Mouse (Mus musculus) heart, adult 18-20 months (tissue): Measurements from ENCODE around the gene D430041D05Rik. TPM values are rescaled to one million over a fixed set of nuclear protein-coding genes. Genes with fewer than 3 reads are reported as not detected.
A peak's percentile ranks its signal among the peaks of the same experiment; 100 is the strongest.

Experiments
- DNase-seq, 2 experiments: peaks; one replicate each; pipeline ENCODE4 v3.0.0; 2021 to 2022; ENCODE audit warnings: mixed read lengths in 1 of 2
- total RNA-seq, 2 experiments: library from RNA; stranded (reverse); gene quantifications; 2 replicates each; pipeline ENCODE4 v1.2.3; 2021

Gene D430041D05Rik
- total RNA-seq, 2 experiments from 2014 or later, result 0.07 to 0.08 TPM

DNA sequence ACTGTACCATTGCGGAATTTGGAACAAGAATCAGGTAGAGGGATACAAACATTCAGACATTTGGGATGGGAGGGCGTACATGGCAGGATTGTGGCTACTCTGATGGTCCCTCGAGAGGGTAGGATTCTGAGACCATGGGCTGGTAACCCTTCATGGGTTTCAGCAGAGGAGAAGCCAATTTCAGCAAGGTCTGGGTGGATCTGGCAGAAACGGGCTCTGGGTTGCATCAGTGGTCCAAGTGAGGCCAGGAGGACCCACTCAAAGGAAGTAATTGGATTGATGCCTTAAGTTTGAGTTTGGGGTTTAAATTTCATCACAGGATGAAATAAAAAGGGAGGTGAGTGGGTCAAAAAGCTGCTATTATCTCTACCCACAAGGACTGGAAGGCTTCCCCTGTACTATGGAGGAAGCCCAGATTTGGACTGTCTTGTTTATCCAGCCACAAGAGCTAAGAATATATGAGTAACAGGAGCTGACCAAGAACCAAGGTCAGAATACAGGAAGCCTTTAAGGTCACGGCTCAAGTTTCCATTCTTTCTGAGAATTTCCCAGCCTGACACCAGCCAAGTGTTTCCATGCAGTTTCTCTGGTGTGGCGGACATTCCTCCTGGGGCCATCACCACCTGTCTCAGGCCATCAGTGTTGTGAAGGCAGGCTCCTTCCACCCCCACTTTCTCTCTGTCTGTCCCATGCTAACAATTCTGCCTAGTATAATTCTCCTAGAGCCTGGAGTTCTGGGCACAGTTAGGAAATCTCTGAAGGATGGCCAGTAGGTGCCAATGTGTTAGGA is 260.0 kb downstream of the D430041D05Rik start:
- no peak for DNase-seq

DNA sequence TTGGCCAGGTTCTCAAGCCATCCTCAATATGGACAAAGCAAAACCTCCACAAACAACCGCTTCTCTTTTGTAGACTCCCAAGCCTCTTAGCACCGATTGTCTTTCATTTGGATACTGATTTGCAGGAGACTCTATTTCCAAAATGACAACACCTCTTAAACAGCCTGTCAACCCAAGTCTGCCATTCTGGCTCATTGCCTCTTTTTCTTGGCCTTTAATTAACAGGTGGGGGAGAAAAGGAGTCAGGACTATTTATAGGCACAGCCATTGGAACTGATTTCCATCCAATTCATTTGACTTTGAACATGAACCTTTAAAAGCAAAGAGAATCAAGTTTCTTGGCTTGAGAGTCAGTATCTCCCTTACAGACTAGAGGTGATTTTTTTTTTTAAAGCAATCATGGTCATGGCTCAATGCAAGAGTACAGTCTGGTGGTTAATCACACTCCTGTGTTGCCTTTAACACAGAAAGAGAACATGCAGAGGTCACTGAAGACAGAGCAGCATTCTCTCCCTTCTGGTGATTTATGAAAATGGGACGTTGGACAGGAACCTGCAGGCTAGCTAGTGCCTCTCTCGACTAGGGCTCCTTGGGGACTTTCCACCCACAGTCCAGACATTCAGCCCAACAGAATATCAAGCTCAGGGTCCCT is 262.8 kb downstream of the D430041D05Rik start:
- DNase-seq, result no peak

- no peak for DNase-seq
These were observed 264.8 kb downstream of the D430041D05Rik start for GRCm38 (mm10) chr2:104145983-104146382.

DNA sequence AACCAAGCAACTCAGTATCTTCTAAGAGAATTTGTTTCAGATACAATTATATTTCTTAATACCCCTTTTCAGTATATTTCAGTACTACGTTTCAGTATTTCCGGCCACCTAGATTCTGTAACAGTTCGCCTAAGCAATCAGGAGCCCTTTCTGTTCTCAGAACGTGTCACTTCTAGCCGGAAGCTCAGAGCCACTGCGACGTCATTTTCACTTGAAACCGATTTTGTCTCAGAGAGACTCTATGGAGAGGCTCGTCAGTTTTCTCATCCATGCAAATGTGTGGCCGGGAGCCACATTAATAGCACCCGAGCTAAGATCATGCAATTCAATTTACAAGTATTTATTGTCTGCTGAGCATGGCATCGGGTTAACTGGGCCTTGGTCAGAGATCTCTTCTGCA is 266.8 kb downstream of the D430041D05Rik start:
- no peak for DNase-seq

DNA sequence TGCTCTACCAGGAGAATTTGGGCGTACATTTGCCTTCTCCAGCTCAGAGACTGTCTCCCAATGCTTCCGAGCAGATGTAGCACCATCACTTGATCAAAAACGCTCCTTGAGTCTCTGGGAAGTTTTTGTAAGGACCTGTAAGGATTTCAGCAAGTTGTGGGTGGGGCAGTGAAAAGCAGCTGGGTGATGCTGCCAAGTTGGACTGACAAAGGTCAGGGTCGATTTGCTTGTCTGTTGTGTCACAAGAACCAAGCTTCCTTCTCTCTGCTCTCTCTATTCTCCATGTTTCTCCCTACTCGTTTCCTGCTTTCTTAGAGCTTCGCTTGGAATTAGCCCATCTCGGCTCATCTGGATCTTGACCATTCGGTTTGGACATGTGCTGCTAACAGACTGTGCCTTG is 268.7 kb downstream of the D430041D05Rik start:
- no peak for DNase-seq

DNA sequence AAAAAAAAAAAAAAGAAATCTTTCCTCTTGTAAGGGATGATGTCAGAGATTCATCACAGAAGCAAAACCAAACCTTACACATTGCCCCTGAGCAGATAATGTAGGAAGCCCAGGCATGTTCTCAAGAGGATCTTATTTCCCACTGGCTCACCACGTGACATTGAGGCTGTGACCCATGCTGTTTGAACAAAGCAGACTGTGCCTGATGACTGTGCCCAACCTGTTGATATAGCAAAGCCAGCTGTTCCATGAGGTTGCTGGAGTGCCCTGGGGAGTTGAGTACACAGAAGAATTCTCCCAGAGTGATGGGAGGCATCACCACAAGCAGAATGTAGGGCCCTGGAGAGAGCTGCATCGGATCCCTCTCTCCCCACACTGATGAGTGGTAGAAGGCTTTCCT is 274.9 kb downstream of the D430041D05Rik start:
- DNase-seq, result no peak

DNA sequence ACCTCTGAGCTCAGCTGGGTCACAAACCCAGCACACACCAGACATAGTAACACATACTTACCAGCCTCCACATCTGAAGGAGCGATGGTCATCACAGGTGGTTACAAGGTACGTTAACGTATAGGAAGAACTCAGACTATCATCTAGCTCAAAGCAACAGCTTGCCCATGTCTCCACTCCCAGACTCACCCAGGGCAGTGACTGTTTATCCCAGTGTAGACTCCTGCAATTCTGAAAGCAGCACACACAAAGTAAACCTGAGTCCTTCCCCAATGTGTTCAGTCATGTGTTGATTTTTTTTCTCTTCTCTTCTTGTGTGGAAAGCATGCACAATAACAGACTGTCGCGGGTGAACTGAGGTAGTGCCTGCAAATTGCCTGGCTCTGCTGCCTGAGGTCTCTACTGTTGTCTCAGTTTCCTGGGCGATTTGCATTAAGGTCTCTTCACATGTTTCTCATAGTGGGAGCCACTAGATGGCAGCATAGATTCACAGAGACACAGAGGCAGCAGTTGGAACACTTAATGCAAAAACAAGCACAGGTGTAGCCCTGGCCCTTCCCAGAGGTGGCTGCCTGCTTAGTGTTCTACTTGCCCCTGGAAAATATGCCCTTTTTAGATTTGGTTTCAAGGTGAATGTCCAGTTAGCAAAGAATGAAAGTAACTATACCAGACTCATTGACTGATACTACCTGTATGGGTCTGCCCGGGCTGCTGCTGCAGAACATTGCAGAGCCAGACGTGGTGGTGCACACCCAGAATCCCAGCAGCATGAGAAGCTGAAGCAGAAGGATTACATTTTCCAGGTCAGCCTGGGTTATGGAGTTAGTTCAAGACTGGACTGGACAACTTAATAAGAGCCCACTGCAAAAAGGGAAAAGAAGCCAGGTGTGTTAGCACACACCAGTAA is 276.4 kb downstream of the D430041D05Rik start:
- peak; percentile 67 to 72 for DNase-seq

DNA sequence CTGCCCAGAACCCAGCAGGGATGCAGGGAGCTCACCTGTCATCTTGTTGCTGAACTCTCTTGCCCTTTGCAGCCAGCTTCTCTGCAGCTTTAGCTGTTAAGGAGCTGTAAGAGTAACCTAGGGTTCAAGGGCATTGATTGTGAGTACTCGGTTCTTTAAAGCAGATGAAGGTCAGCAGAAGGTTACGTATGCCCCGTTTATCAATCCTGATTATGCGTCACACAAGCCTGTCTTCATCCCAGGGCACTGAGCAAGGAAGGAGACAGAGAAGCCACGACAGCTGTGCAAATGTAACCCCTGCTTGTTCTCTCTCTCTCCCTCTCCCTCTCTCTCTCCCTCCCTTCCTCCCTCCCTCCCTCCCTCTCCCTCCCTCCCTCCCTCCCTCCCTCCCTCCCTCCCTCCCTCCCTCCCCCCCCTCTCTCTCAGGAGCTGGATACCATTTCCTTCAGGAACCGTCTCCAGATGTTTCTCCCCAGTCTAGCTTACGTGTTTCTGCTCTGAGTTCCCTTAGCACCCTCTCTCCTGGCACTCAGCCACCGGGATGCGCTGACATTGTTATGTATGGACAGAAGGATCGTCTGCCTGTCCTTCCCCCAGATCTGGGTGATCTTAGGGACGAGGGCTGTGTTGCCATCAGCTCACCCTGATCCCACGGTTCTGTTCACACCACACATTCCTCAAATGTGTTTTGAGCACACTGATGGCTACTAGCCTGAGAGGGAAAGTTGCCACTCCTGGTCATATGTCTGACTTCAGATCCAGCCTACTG is 277.6 kb downstream of the D430041D05Rik start:
- no peak for DNase-seq

GRCm38 (mm10) chr2:104132266-104132859 is 278.4 kb downstream of the D430041D05Rik start:
- no peak for DNase-seq

DNA sequence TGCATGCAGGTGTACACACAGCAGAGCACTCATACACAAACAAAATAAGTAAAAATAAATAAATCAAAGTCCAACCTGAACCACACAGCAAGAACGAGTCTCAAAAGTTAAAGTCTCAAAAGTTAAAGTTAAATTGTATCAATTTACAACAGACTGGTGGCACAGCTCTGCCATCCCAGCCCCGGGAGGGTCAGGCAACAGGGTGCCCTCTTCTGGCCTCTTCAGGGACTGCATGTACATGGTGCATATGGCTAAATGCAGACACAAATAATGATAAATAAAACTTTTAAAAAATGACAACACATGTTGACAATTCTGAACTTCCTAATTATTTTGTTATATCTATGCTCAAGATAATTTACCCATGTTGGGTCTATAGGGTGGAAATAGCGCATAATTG is 279.8 kb downstream of the D430041D05Rik start:
- DNase-seq, result peak; percentile 11 to 54

DNA sequence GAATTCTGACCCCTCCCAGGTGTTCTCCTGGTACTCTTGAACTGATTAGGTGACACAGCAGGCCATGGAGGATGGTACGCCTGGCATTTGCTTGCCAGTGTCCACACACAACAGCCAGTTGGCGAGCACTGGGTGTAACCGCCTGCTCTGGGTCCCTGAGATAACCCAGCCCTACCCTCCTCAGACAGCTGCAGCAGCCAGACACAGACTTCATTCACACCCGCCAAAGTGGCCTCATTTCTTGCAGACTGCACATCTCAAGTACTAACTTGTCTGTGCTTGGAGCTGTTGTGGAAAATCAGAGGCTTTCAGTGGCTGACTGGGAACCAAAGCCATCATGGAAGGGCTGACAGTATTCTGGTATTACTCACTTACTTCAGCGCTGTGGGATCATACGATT is 280.6 kb downstream of the D430041D05Rik start:
- peak in 1 of 2 experiments; percentile 39 for DNase-seq

GRCm38 (mm10) chr2:104128803-104129531 is 281.8 kb downstream of the D430041D05Rik start:
- DNase-seq, result peak; percentile 50 to 59

DNA sequence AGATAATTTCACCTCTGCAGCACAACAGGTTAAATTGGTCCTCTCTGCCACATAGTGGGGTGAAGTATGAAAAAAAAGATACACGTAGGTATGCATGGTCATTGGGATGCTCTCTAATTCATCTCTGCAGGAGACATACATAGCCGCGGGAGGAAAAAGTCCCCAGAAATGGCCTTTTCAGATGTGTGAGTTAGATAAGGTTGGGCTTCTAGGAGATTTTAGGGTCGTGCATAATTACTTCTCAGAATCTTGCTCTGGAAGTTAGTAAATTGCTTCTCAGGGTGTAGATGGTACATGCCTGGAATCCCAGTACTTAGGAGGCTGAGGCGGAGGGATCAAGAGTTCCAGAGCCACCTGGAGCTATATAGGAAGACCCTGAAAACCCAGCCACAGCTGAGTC is 286.7 kb downstream of the D430041D05Rik start:
- no peak for DNase-seq

DNA sequence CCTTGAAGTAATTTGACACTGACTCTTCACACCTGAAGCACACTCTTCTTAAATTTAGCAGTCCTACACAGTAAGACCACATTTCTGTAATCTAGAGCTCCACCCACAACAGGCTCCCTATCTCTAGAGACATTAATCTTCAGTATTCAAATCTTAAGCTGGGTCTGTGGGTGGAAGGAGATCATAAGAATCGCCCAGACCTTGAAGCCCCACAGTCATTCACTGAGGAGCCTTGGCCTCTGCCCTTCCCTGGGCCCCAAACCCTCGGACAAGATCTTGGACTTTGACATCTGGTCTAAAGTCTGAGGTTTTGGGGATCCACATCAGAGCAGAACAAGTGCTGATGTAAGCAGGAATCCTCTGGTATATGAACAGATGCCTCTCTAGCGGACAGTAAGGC is 287.3 kb downstream of the D430041D05Rik start:
- no peak for DNase-seq

- DNase-seq, result peak; percentile 95 to 98
These were observed 288.1 kb downstream of the D430041D05Rik start, which contains the start of gene A930018P22Rik for GRCm38 (mm10) chr2:104122505-104123378. TSS of gene A930018P22Rik (plus strand) at chr2:104122769.

- DNase-seq, result peak; percentile 63 to 77
These were observed 288.9 kb downstream of the D430041D05Rik start for GRCm38 (mm10) chr2:104121681-104122504.

GRCm38 (mm10) chr2:104120312-104120711 is 290.5 kb downstream of the D430041D05Rik start:
- peak; percentile 39 to 55 for DNase-seq

GRCm38 (mm10) chr2:104119097-104119496 is 291.7 kb downstream of the D430041D05Rik start:
- no peak for DNase-seq
